11 mouse cellular contexts compared by ENCODE assay signal in genomic region chr10:57784876-57785150, GRCm38 (mm10). TPM values are rescaled to one million over a fixed set of nuclear protein-coding genes. Genes with fewer than 3 reads are reported as not detected.
DNase-seq lines count a peak whose midpoint lies in the region; ATAC-seq lines count a peak whose summit lies in the region.
"Had no signal": no experiment of that assay in that cellular context is flagged by ENCODE, and none has a peak within 500 bp of the region (broad histone marks: within the 10 kb centered on the region; RNA-seq: fewer than 3 reads in every experiment).

Gene Fabp7 (plus strand): TSS chr10:57784881.

- no peak within 1 kb of the TSS for H3K9ac ChIP-seq in heart, embryonic 12.5 days
- H3K9ac ChIP-seq in neural tube, embryonic 11.5 days (ENCODE audit: low read length), result peak within 1 kb of the TSS; percentile 65
- 0 out of 2 replicates have a peak within 1 kb of the TSS, but pooled peaks have one; percentile 26 for H3K9ac ChIP-seq in stomach, embryonic 16.5 days (ENCODE audit: low read length)

- no peak within 1 kb of the TSS for H3K4me3 ChIP-seq in heart, embryonic 12.5 days
- peak within 1 kb of the TSS; percentile 44 for H3K4me3 ChIP-seq in neural tube, embryonic 11.5 days (ENCODE audit: low read depth, low read length)
- peak within 1 kb of the TSS; percentile 26 for H3K4me3 ChIP-seq in stomach, embryonic 16.5 days (replicated peaks; ENCODE audit: low read length)

- intact Hi-C loops in heart, postnatal 25 days (cut with DNase I), result no loop called here
- intact Hi-C loops in left cerebral cortex, postnatal 10 days (cut with DNase I), result loop anchor here (5.0 kb wide), 1 partner anchor 38 kb away; no protein-coding TSS in a partner anchor

- H3K4me1 ChIP-seq in heart, embryonic 12.5 days (replicated peaks), result no peaks in the 10 kb centered on the region
- H3K4me1 ChIP-seq in neural tube, embryonic 11.5 days (ENCODE audit: control insufficient read depth, insufficient read depth, low read length), result peaks cover 9% of the 10 kb centered on the region; the same call in 1 of the 2 replicates
- H3K4me1 ChIP-seq in stomach, embryonic 16.5 days (ENCODE audit: control insufficient read depth, insufficient read depth, low read length), result peaks cover 15% of the 10 kb centered on the region

- no peaks in the 10 kb centered on the region for H3K27me3 ChIP-seq in heart, embryonic 12.5 days (replicated peaks)
- no peaks in the 10 kb centered on the region for H3K27me3 ChIP-seq in neural tube, embryonic 11.5 days (ENCODE audit: control insufficient read depth, insufficient read depth, low read length)
- no peaks in the 10 kb centered on the region for H3K27me3 ChIP-seq in stomach, embryonic 16.5 days (ENCODE audit: control insufficient read depth, insufficient read depth, low read length)
- H3K27me3 ChIP-seq: CH12.LX had no signal

- H3K36me3 ChIP-seq in heart, embryonic 12.5 days, result no peaks in the 10 kb centered on the region
- H3K36me3 ChIP-seq in neural tube, embryonic 11.5 days (ENCODE audit: control insufficient read depth, insufficient read depth, low read length), result no peaks in the 10 kb centered on the region
- H3K36me3 ChIP-seq in stomach, embryonic 16.5 days (ENCODE audit: control insufficient read depth, insufficient read depth, low read length), result no peaks in the 10 kb centered on the region

- no peak within 1 kb of the TSS for H3K27ac ChIP-seq in heart, embryonic 12.5 days (ENCODE audit: poor library complexity, severe bottlenecking)
- peak within 1 kb of the TSS; percentile 86 for H3K27ac ChIP-seq in neural tube, embryonic 11.5 days (ENCODE audit: low read depth, low read length)
- H3K27ac ChIP-seq in stomach, embryonic 16.5 days (ENCODE audit: low read length), result no peak within 1 kb of the TSS

- 27% methylated on average over 7 of the region's 7 CpGs for WGBS in heart, embryonic 12.5 days
- WGBS in neural tube, embryonic 11.5 days, result 14% methylated on average over 7 of the region's 7 CpGs
- WGBS in stomach, embryonic 16.5 days, result 24% methylated on average over 7 of the region's 7 CpGs

- no peaks in the 10 kb centered on the region for H3K9me3 ChIP-seq in heart, embryonic 12.5 days (replicated peaks)
- H3K9me3 ChIP-seq in neural tube, embryonic 11.5 days (ENCODE audit: control insufficient read depth, low read length), result no peaks in the 10 kb centered on the region
- no peaks in the 10 kb centered on the region for H3K9me3 ChIP-seq in stomach, embryonic 16.5 days (replicated peaks; ENCODE audit: control insufficient read depth, low read length)

- peak within 1 kb of the TSS; percentile 45 for H3K4me2 ChIP-seq in heart, embryonic 12.5 days
- H3K4me2 ChIP-seq in neural tube, embryonic 11.5 days (ENCODE audit: low read depth), result peak within 1 kb of the TSS; percentile 42
- H3K4me2 ChIP-seq in stomach, embryonic 16.5 days (ENCODE audit: low read depth, low read length), result peak within 1 kb of the TSS; percentile 33

- no peak for DNase-seq in heart, postnatal 25 days (ENCODE audit: low spot score)
- no peak for DNase-seq in neural tube, embryonic 11.5 days (ENCODE audit: low spot score)
- no peak for DNase-seq in neural tube, embryonic 10.5 days (ENCODE audit: extremely low spot score, low spot score)
- DNase-seq in left cerebral cortex, postnatal 10 days (ENCODE audit: extremely low spot score in 1 of 2, low spot score in 2 of 2), result no peak
- DNase-seq in spleen, postnatal 4 days (ENCODE audit: low spot score in 2 of 2), result no peak
- no peak for DNase-seq in lung, postnatal 14 days

- ATAC-seq in heart, embryonic 12.5 days (ENCODE audit: insufficient number of reproducible peaks, low FRiP score), result no peak
- no peak for ATAC-seq in neural tube, embryonic 11.5 days (ENCODE audit: insufficient read depth, low FRiP score, low TSS enrichment)
- no peak for ATAC-seq in stomach, embryonic 16.5 days (ENCODE audit: insufficient read depth, low FRiP score)

RNA-seq across cellular contexts. Expression of gene Fabp7, which starts in this region (rescaled TPM):
- 1.8 and 3.9 TPM in 2 replicates for polyA plus RNA-seq in heart, embryonic 12.5 days (2016; fragmentation: Nextera tagmentation; extraction: Ambion mirVana)
- 1 to 10 TPM in 1 of 2 experiments, under 1 TPM in 1; 0.34 to 1.6 TPM for total RNA-seq in heart, postnatal 25 days (2021)
- 933 and 940 TPM in 2 replicates for polyA plus RNA-seq in neural tube, embryonic 11.5 days (2014; fragmentation: Nextera tagmentation; extraction: Ambion mirVana)
- total RNA-seq in left cerebral cortex, postnatal 10 days (2021), result 100 to 1,000 TPM; 348 to 421 TPM
- polyA plus RNA-seq in stomach, embryonic 16.5 days (2015; fragmentation: Nextera tagmentation; extraction: Ambion mirVana), result 50.6 and 52.9 TPM in 2 replicates
- total RNA-seq: CH12.LX; hematopoietic stem cell, adult 5-6 weeks; neutrophil, adult 5-6 weeks had no signal

Comparison
In these comparisons a context has a peak if more than half of its experiments do, and no peak if none do; other contexts are left out.
1. RNA of gene Fabp7 (total RNA-seq): 348 to 421 TPM in left cerebral cortex, postnatal 10 days; 0.34 to 1.6 TPM in heart, postnatal 25 days; every median in the first group is over 100 times any median in the second.
2. RNA of gene Fabp7 (polyA plus RNA-seq): 933 to 940 TPM in neural tube, embryonic 11.5 days; 50.6 to 52.9 TPM in stomach, embryonic 16.5 days and 1.8 to 3.9 TPM in heart, embryonic 12.5 days; every median in the first group is over 10 times any median in the second.
3. Peak in every context shown above with its lines, with median percentiles within 50 percentile points of each other: H3K4me2 ChIP-seq.